Mouse (Mus musculus) hindbrain, embryonic 15.5 days (tissue): ENCODE data around the gene Irgm1. TPM values are rescaled to one million over a fixed set of nuclear protein-coding genes. Genes with fewer than 3 reads are reported as not detected.
A peak's percentile ranks its signal among the peaks of the same experiment; 100 is the strongest.

Experiments
- ATAC-seq: fragments of 200-750 bp; cut with Nextera tagmentation; 2 replicates; pipeline ENCODE4 v1.8.0; 2017; ENCODE audit warnings: low read depth, moderate number of reproducible peaks, moderate TSS enrichment; ENCODE audit not compliant: low FRiP score
- H3K27ac ChIP-seq: fragments of 300-500 bp; sonication (generic); replicated peaks from 2 replicates; pipeline ENCODE4 v1.5.1; 2015; ENCODE audit warnings: mild to moderate bottlenecking, inconsistent platforms
- H3K27me3 ChIP-seq: fragments of 300-500 bp; sonication (generic); 2 replicates; pipeline ENCODE4 v1.6.1; 2015; ENCODE audit warnings: control low read depth, inconsistent platforms
- H3K36me3 ChIP-seq: fragments of 300-500 bp; sonication (generic); 2 replicates; pipeline ENCODE4 v1.6.1; 2015; ENCODE audit warnings: control low read depth, inconsistent platforms
- H3K4me1 ChIP-seq: fragments of 300-500 bp; sonication (generic); replicated peaks from 2 replicates; pipeline ENCODE4 v1.6.1; 2015; ENCODE audit warnings: control low read depth, inconsistent platforms
- H3K4me2 ChIP-seq: fragments of 300-500 bp; sonication (generic); 2 replicates; pipeline ENCODE4 v1.6.1; 2015; ENCODE audit warnings: moderate library complexity, mild to moderate bottlenecking, inconsistent platforms
- H3K4me3 ChIP-seq: fragments of 300-500 bp; sonication (generic); 2 replicates; pipeline ENCODE4 v1.5.1; 2015; ENCODE audit warnings: mild to moderate bottlenecking, inconsistent platforms
- H3K9ac ChIP-seq: fragments of 300-500 bp; sonication (generic); 2 replicates; pipeline ENCODE4 v1.6.1; 2015; ENCODE audit warnings: inconsistent platforms
- H3K9me3 ChIP-seq: fragments of 300-500 bp; sonication (generic); 2 replicates; pipeline ENCODE4 v1.6.1; 2016; ENCODE audit warnings: control low read depth, inconsistent platforms
- WGBS: fragments of 180-500 bp; shearing (Covaris S2); methylation state at CpG from one replicate; pipeline ENCODE4 v1.1.7; 2015; 5-methylcytosine and 5-hydroxymethylcytosine counted together
- polyA plus RNA-seq: library from polyadenylated mRNA; unstranded; fragments of >200 nt; fragmentation: Nextera tagmentation; extraction: Ambion mirVana; gene quantifications from 2 replicates; pipeline ENCODE4 v1.2.1, GENCODE M21; 2015

The Irgm1 gene
- polyA plus RNA-seq, 1 experiment from 2014 or later, result 3.5 TPM

GRCm38 (mm10) chr11:48838879-48839680, 32.4 kb downstream of the Irgm1 start:
- Histone ChIP-seq H3K27me3 (0 out of 2 replicates have a peak, but pooled peaks cover 2% of the 10 kb centered on the region), H3K36me3 (no peaks in the 10 kb centered on the region), H3K4me1 (peaks cover 24% of the 10 kb centered on the region), H3K4me3 (peak overlapping the region; percentile 72), H3K4me2 (peak overlapping the region; percentile 64), H3K9me3 (no peaks in the 10 kb centered on the region), H3K9ac (no peak overlapping the region), H3K27ac (no peak overlapping the region)
- 75% methylated on average over 10 of the region's 10 CpGs for WGBS
- no peak for ATAC-seq

GRCm38 (mm10) chr11:48838181-48838797, 33.2 kb downstream of the Irgm1 start:
- peak overlapping the region; percentile 64 for H3K4me2 ChIP-seq
- H3K36me3 ChIP-seq, result no peaks in the 10 kb centered on the region
- peak overlapping the region; percentile 72 for H3K4me3 ChIP-seq
- no peak; the same call in 1 of the 2 replicates for ATAC-seq
- H3K9ac ChIP-seq, result peak overlapping the region; percentile 64
- peak overlapping the region; percentile 72 for H3K27ac ChIP-seq
- WGBS, result 2% methylated on average over 16 of the region's 16 CpGs
- H3K27me3 ChIP-seq, result no peaks in the 10 kb centered on the region
- no peaks in the 10 kb centered on the region for H3K9me3 ChIP-seq
- H3K4me1 ChIP-seq, result peaks cover 24% of the 10 kb centered on the region

DNA sequence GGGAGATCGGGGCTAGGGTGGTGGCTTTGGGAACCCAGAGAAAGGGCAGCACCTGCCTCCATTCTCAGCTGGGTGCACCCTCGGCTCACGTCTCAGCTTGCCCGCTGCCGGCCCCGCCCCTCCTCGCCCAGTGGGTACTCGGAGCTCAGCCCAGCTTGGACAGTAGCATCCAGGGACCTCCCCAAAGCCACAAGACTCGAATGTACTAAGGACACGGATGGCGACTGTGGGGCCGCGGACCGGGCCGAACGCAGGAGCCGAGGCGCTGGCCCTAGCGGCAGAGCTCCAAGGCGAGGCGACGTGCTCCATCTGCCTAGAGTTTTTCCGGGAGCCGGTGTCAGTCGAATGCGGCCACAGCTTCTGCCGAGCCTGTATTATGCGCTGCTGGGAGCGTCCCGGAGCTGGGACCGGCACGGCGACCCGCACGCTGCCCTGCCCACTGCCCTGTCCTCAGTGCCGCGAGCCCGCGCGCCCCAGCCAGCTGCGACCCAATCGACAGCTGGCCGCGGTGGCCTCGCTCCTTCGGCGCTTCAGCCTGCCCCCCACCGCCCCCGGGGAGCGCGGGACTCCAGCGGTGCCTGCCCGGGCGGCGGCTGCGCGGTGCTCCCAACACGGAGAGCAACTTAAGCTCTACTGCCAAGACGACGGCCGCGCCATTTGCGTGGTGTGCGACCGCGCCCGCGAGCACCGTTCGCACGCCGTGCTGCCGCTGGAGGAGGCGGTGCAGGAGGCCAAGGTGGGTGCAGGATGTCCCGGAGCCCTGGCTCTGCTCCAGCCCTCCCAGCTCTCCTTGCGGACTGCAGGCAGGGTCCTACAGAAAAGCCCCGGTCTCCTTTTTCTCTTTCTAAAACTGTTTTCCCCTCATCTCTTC, 33.9 kb downstream of the Irgm1 start:
- H3K9ac ChIP-seq, result peak overlapping the region; percentile 64
- peaks cover 27% of the 10 kb centered on the region for H3K4me1 ChIP-seq
- H3K9me3 ChIP-seq, result no peaks in the 10 kb centered on the region
- no peaks in the 10 kb centered on the region for H3K36me3 ChIP-seq
- H3K4me3 ChIP-seq, result peak overlapping the region; percentile 72
- peak overlapping the region; percentile 64 for H3K4me2 ChIP-seq
- peak overlapping the region; percentile 72 for H3K27ac ChIP-seq
- H3K27me3 ChIP-seq, result no peaks in the 10 kb centered on the region
- under 1% methylated on average over 74 of the region's 77 CpGs for WGBS
- ATAC-seq, result peak; percentile 40

DNA sequence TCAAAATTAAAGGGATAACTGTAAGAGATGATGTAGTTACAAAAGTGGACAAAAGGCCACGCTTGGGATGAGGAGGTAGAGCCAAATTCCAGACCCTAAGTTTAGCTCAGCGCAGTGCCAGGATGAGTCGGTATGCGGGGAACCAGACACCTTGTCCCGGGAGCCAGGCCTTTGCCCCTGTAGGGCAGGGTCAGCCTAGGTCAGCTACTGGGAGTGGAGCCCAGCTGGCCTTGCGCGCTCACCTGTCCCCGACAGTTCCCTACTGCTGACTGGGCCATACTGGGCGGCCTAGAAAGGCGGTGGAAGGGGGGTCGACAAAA, 34.5 kb downstream of the Irgm1 start:
- H3K36me3 ChIP-seq, result no peaks in the 10 kb centered on the region
- no peak for ATAC-seq
- WGBS, result 7% methylated on average over 11 of the region's 11 CpGs
- peak overlapping the region; percentile 72 for H3K4me3 ChIP-seq
- H3K4me2 ChIP-seq, result peak overlapping the region; percentile 64
- no peaks in the 10 kb centered on the region for H3K27me3 ChIP-seq
- peaks cover 27% of the 10 kb centered on the region for H3K4me1 ChIP-seq
- H3K27ac ChIP-seq, result no peak overlapping the region
- no peaks in the 10 kb centered on the region for H3K9me3 ChIP-seq
- H3K9ac ChIP-seq, result peak overlapping the region; percentile 64

- Histone ChIP-seq H3K36me3 (no peaks in the 10 kb centered on the region), H3K27ac (no peak overlapping the region), H3K4me3 (no peak overlapping the region), H3K9me3 (no peaks in the 10 kb centered on the region), H3K4me1 (peaks cover 27% of the 10 kb centered on the region), H3K9ac (no peak overlapping the region), H3K4me2 (no peak overlapping the region), H3K27me3 (no peaks in the 10 kb centered on the region)
- WGBS, result 77% methylated on average over 6 of the region's 6 CpGs
- no peak for ATAC-seq
Observed at GRCm38 (mm10) chr11:48835923-48836322, 35.6 kb downstream of the Irgm1 start.

DNA sequence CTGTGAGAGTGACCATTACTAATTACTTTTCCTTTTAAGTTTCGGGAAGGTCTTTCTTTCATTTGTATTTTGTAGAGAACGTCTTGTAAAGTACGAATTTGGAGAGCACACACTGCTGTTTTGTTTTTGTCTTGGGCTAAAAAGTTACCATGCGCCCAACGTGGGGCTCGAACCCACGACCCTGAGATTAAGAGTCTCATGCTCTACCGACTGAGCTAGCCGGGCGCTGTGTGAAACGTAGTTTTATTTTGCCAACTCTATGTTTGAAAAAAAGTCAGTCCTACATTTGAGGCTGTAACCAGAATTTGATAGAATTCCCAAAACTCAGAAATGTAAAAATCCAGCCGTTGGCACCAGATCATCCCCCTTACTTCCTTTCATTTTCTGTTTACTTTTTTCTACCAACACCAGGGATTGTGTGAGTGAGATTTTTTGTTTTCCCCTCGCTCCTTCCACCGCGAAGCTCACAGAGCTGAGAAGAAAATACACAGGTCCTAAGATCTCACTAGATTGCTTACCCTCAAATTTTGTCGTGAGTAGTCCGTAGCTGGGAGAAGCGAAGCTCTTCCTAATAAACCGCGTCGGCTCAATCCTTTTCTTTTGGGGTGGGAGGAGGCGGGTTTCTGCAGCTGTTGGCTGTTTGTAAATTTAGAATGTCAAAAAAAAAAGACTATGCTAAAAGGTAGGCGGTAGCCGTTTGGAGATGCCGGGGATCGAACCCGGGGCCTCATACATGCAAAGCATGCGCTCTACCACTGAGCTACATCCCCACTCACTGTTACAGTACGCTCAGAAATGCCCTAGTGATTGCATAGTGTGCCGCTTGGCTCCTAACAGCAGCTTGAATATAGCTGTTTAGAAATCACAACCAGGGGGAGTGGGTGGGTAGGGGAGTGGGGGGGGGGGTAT, 37.5 kb downstream of the Irgm1 start:
- Histone ChIP-seq H3K36me3 (no peaks in the 10 kb centered on the region), H3K4me2 (peak overlapping the region; percentile 52), H3K27ac (peak overlapping the region; percentile 72), H3K4me1 (peaks cover 24% of the 10 kb centered on the region), H3K9ac (peak overlapping the region; percentile 53), H3K27me3 (no peaks in the 10 kb centered on the region), H3K9me3 (no peaks in the 10 kb centered on the region), H3K4me3 (peak overlapping the region; percentile 52)
- WGBS, result 1% methylated on average over 30 of the region's 30 CpGs
- peak; percentile 89 for ATAC-seq

DNA sequence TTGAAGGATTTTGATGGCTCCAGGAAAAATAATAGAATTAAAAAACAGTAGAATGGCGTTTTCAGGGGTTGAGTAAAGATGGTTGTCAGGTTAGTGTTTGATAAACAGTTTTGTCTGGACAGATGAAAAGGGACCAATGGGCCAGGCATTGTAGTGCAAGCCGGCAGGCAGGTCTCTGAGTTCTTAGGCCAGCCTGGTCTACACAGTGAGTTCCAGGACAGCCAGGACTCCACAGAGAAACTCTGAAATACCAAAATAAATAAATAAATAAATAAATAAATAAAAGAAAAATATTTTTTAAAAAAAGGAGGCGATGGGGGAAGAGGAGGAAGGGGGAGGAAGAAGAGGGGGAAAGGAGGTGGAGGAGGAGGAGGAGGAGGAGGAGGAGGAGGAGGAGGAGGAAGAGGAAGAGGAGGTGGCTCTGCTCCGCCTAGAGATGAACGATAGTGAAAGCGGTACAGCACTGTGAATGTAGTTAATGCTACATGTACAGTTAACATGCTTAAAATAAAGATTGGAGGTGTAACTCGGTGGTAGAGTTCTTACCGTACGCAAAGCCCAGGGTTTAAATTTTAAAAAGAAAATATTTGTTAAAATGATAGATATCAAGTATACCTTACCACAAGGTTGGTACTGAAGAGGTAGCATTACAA, 38.3 kb downstream of the Irgm1 start:
- Histone ChIP-seq H3K4me3 (peak overlapping the region; percentile 52), H3K36me3 (no peaks in the 10 kb centered on the region), H3K9ac (no peak overlapping the region), H3K9me3 (no peaks in the 10 kb centered on the region), H3K27me3 (no peaks in the 10 kb centered on the region), H3K4me2 (peak overlapping the region; percentile 52), H3K4me1 (peaks cover 18% of the 10 kb centered on the region), H3K27ac (no peak overlapping the region)
- ATAC-seq, result no peak
- WGBS, result 43% methylated on average over 9 of the region's 9 CpGs

- ATAC-seq, result no peak
- WGBS, result 84% methylated on average over 2 of the region's 2 CpGs
- Histone ChIP-seq H3K4me2 (no peak overlapping the region), H3K36me3 (no peaks in the 10 kb centered on the region), H3K4me3 (no peak overlapping the region), H3K27ac (no peak overlapping the region), H3K4me1 (peaks cover 12% of the 10 kb centered on the region), H3K9me3 (no peaks in the 10 kb centered on the region), H3K9ac (no peak overlapping the region), H3K27me3 (no peaks in the 10 kb centered on the region)
Observed at GRCm38 (mm10) chr11:48831273-48831672, 40.2 kb downstream of the Irgm1 start.

GRCm38 (mm10) chr11:48830279-48830678, 41.2 kb downstream of the Irgm1 start:
- WGBS, result 82% methylated on average over 2 of the region's 2 CpGs
- Histone ChIP-seq H3K9ac (no peak overlapping the region), H3K36me3 (no peaks in the 10 kb centered on the region), H3K9me3 (no peaks in the 10 kb centered on the region), H3K4me3 (no peak overlapping the region), H3K4me1 (peaks cover 12% of the 10 kb centered on the region), H3K4me2 (no peak overlapping the region), H3K27me3 (no peaks in the 10 kb centered on the region), H3K27ac (no peak overlapping the region)
- ATAC-seq, result no peak

DNA sequence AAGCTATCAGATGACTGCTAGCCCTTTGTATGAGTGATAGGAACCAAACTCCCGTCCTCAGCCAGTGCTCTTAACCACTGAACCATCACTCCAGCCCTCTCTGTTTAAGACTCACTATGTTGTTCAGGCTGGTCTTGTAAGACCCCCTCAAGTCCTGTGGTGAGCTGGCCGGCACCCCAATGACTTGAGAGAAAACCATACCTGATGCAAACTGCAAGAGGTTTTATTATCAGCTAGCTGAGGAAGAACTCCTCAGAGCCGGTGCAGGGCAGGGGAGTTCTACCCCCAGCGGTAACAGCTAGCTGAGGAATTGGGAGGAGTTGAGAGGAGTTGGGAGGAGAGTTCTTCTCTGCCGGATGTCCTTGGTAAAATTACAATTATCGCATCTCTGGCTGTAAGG, 43.6 kb downstream of the Irgm1 start:
- ATAC-seq, result no peak
- no peaks in the 10 kb centered on the region for H3K36me3 ChIP-seq
- H3K4me1 ChIP-seq, result peaks cover 21% of the 10 kb centered on the region
- H3K9ac ChIP-seq, result no peak overlapping the region
- no peak overlapping the region for H3K4me2 ChIP-seq
- no peaks in the 10 kb centered on the region for H3K9me3 ChIP-seq
- H3K4me3 ChIP-seq, result no peak overlapping the region
- H3K27ac ChIP-seq, result no peak overlapping the region
- H3K27me3 ChIP-seq, result 0 out of 2 replicates have a peak, but pooled peaks cover 13% of the 10 kb centered on the region
- WGBS, result 75% methylated on average over 6 of the region's 6 CpGs

- 0% methylated on average over 6 of the region's 6 CpGs for WGBS
- Histone ChIP-seq H3K27ac (peak overlapping the region; percentile 59; the same call in 1 of the 2 replicates), H3K4me2 (peak overlapping the region; percentile 63), H3K9me3 (no peaks in the 10 kb centered on the region), H3K27me3 (peaks cover 19% of the 10 kb centered on the region), H3K4me1 (peaks cover 24% of the 10 kb centered on the region), H3K4me3 (peak overlapping the region; percentile 47), H3K36me3 (no peaks in the 10 kb centered on the region), H3K9ac (peak overlapping the region; percentile 0; the same call in 1 of the 2 replicates)
- ATAC-seq, result no peak
Observed at GRCm38 (mm10) chr11:48826752-48827096, 44.8 kb downstream of the Irgm1 start.
